Mouse (Mus musculus) myocyte (in vitro differentiated cells): Measurements from ENCODE around the gene Ccdc126. TPM values are rescaled to one million over a fixed set of nuclear protein-coding genes. Genes with fewer than 3 reads are reported as not detected.

ENCODE experiments used
- H3K27me3 ChIP-seq: one replicate; pipeline ENCODE4 v1.6.1; 2011; ENCODE audit not compliant: control insufficient read depth, insufficient read depth, insufficient read length
- H3K36me3 ChIP-seq: one replicate; pipeline ENCODE4 v1.6.1; 2011; ENCODE audit not compliant: control insufficient read depth, insufficient read depth
- H3K4me2 ChIP-seq: one replicate; pipeline ENCODE4 v1.6.1; 2011; ENCODE audit warnings: low read depth, control low read depth
- H3K4me3 ChIP-seq: one replicate; pipeline ENCODE4 v1.5.1; 2011; ENCODE audit warnings: mild to moderate bottlenecking, control low read depth, moderate library complexity
- H3K79me2 ChIP-seq: one replicate; pipeline ENCODE4 v1.6.1; 2011; ENCODE audit not compliant: control insufficient read depth, insufficient read depth
- H3ac ChIP-seq: one replicate; pipeline ENCODE4 v1.6.1; 2011; ENCODE audit not compliant: control insufficient read depth, insufficient read length
- CEBPB ChIP-seq: IDR thresholded peaks from 2 replicates; pipeline ENCODE4 v1.6.1; 2011; ENCODE audit warnings: mild to moderate bottlenecking, moderate library complexity; ENCODE audit not compliant: poor library complexity, insufficient read depth, severe bottlenecking
- E2F4 ChIP-seq: IDR thresholded peaks from one replicate; pipeline ENCODE4 v1.6.1; 2011; ENCODE audit warnings: mild to moderate bottlenecking, control low read depth, moderate library complexity; ENCODE audit not compliant: insufficient read depth
- MAX ChIP-seq: IDR thresholded peaks from one replicate; pipeline ENCODE4 v1.6.1; 2011; ENCODE audit warnings: low read depth, mild to moderate bottlenecking, control low read depth
- MYOD1 ChIP-seq, 3 experiments: IDR thresholded peaks; one replicate each; pipeline ENCODE4 v1.6.1; 2011; ENCODE audit warnings: control low read depth in 2 of 3, low read depth in 2 of 3, mild to moderate bottlenecking in 2 of 3, moderate library complexity in 1 of 3; ENCODE audit not compliant: insufficient read length in 2 of 3, control insufficient read depth in 1 of 3
- MYOG ChIP-seq, 3 experiments: IDR thresholded peaks; one replicate each; pipeline ENCODE4 v1.6.1; 2011; ENCODE audit warnings: control low read depth in 2 of 3, low read depth in 2 of 3, mild to moderate bottlenecking in 2 of 3; ENCODE audit not compliant: insufficient read length in 2 of 3, control insufficient read depth in 1 of 3, insufficient read depth in 1 of 3
- POLR2A ChIP-seq: IDR thresholded peaks from one replicate; pipeline ENCODE4 v1.6.1; 2011; ENCODE audit warnings: low read depth, mild to moderate bottlenecking, control low read depth, moderate library complexity; ENCODE audit not compliant: insufficient read length
- POLR2AphosphoS2 ChIP-seq: IDR thresholded peaks from one replicate; pipeline ENCODE4 v1.6.1; 2011; ENCODE audit warnings: low read depth, control low read depth; ENCODE audit not compliant: insufficient read length
- REST ChIP-seq: IDR thresholded peaks from one replicate; pipeline ENCODE4 v1.6.1; 2011; ENCODE audit warnings: mild to moderate bottlenecking, control low read depth, moderate library complexity; ENCODE audit not compliant: insufficient read depth, insufficient read length
- SRF ChIP-seq: IDR thresholded peaks from one replicate; pipeline ENCODE4 v1.6.1; 2011; ENCODE audit warnings: low read depth; ENCODE audit not compliant: control insufficient read depth, insufficient read length
- TCF12 ChIP-seq: IDR thresholded peaks from one replicate; pipeline ENCODE4 v1.6.1; 2011; ENCODE audit warnings: mild to moderate bottlenecking, control low read depth; ENCODE audit not compliant: poor library complexity, insufficient read depth, severe bottlenecking
- TCF3 ChIP-seq: IDR thresholded peaks from one replicate; pipeline ENCODE4 v1.6.1; 2011; ENCODE audit warnings: low read depth, control low read depth; ENCODE audit not compliant: insufficient read length
- USF1 ChIP-seq: IDR thresholded peaks from one replicate; pipeline ENCODE4 v1.6.1; 2011; ENCODE audit warnings: low read depth, mild to moderate bottlenecking, control low read depth, moderate library complexity
- polyA plus RNA-seq: library from polyadenylated mRNA; unstranded; fragments of >200 nt; fragmentation: generic; extraction: Trizol; gene quantifications from one replicate; pipeline ENCODE4 v1.2.1, GENCODE M21; 2012; ENCODE audit warnings: missing spikeins

The Ccdc126 gene
- polyA plus RNA-seq, 1 experiment: 2.7 TPM

DNA sequence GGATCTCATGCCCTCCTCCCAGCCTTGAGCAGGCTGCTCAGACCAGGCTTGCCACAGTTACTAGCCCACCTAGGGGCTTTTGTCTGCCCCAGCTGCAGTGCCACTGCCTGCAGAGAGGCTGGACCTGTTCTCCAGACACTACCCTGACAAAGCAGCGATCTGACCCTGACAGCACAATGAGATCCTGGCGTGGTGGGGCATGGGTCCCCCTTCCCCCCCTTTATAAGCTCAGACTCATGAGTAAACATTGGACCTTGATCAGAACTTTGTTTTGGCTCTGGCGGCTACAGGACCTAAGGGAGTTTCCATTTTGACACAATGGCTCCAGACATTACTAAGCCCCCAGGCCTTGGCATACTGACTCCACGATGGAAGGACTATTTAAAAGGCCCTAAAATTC lies 45.1 kb upstream of the Ccdc126 start:
- TF ChIP-seq MYOG (IDR thresholded peaks at IDR 0.05; ENCODE audit: control insufficient read depth in 1 of 3, insufficient read depth in 1 of 3, insufficient read length in 2 of 3, low read depth in 2 of 3) (no peak), E2F4 (no peak), REST (no peak), TCF12 (no peak), SRF (no peak), TCF3 (no peak), CEBPB (no peak), POLR2A (no peak), MAX (no peak)
- H3K36me3 ChIP-seq: no peaks in the 10 kb centered on the region
- H3K27me3 ChIP-seq: no peaks in the 10 kb centered on the region
- H3K4me2 ChIP-seq: no peak overlapping the region
- no peak overlapping the region for H3K4me3 ChIP-seq
- no peak overlapping the region for H3ac ChIP-seq
- no peaks in the 10 kb centered on the region for H3K79me2 ChIP-seq

DNA sequence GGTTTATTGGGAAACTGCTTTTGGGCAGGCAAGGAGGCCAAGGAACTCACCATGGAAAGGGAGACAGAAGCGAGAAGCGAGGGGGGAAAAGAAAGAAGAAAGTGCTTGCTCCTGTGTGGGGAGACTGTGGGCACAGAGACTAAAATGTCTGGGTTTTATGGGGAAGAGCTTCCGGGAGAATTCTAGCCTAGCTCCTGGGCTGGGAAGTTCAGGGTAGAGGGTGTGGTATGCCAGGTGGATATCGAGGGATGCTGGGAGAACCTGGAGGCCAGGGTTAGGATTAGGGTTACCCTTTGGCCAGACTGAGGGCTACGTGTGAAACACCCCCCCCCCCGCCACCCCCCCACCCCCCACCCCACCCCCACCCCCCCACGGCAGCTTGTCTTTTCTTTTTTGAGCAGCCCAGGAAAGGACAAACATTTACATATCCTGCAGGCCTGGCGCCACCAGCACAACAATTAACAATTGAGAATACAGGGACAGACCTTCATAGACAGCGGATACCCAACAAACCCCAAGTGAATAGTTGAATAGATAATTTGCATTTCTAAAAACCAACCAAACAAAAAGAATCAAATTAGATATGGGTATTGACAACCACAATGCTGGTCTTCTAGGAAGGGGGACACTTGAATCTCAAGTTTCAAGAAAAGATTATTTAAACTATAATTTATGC lies 44.5 kb upstream of the Ccdc126 start:
- no peaks in the 10 kb centered on the region for H3K79me2 ChIP-seq
- H3K4me3 ChIP-seq: no peak overlapping the region
- H3K36me3 ChIP-seq: no peaks in the 10 kb centered on the region
- no peak overlapping the region for H3K4me2 ChIP-seq
- no peaks in the 10 kb centered on the region for H3K27me3 ChIP-seq
- TF ChIP-seq TCF12 (no peak), POLR2A (no peak), MYOG (IDR thresholded peaks at IDR 0.05; ENCODE audit: control insufficient read depth in 1 of 3, insufficient read depth in 1 of 3, insufficient read length in 2 of 3, low read depth in 2 of 3) (no peak), E2F4 (no peak), MYOD1 (IDR thresholded peaks at IDR 0.05; ENCODE audit: control insufficient read depth in 1 of 3, insufficient read length in 2 of 3, low read depth in 2 of 3) (no peak), TCF3 (no peak)
- no peak overlapping the region for H3ac ChIP-seq

DNA sequence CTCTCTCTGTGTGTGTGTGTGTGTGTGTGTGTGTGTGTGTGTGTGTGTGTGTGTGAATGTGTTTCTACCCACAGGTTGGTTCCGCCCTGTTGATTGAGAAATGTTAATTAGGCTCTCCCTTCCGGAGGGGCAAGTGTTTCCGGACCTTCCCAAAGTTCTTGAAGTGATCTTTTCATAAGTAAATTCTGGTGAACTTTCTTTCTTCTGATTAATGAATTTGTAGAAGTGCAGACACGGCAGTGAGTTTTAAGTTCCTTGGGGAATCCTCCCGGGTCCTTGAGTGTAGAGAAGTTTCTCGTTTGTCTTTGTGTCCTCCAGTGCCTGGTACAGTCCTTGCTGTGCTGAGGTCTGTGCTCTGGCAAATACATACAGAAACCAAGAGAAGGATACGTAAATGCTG lies 43.8 kb upstream of the Ccdc126 start:
- Histone ChIP-seq H3ac (no peak overlapping the region), H3K36me3 (no peaks in the 10 kb centered on the region), H3K79me2 (no peaks in the 10 kb centered on the region), H3K27me3 (no peaks in the 10 kb centered on the region), H3K4me2 (no peak overlapping the region), H3K4me3 (no peak overlapping the region)
- TF ChIP-seq POLR2AphosphoS2 (no peak), USF1 (no peak), POLR2A (no peak), TCF3 (no peak), TCF12 (no peak)

DNA sequence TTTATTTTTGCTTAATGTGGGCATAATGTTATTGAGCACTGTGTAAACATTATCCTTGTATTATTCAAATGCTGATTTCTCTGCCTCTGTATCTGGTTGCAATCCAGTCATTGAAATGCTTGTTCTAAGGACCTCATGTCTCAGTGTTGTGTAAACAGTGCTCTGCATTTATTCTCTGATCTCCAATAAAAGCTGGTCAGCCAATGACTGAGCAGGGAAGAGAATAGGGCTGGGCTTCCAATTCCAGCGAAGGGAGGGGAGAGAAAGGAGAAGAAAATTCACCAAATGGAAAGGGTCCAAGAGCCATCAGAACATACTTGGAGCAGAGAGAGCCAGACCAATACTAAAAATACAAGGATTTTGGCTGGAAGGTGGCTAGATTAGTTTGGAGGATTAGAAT lies 38.1 kb upstream of the Ccdc126 start:
- Histone ChIP-seq H3K27me3 (no peaks in the 10 kb centered on the region), H3K36me3 (no peaks in the 10 kb centered on the region), H3K4me2 (no peak overlapping the region), H3K79me2 (no peaks in the 10 kb centered on the region), H3K4me3 (no peak overlapping the region), H3ac (no peak overlapping the region)
- TF ChIP-seq MAX (no peak), REST (no peak), POLR2AphosphoS2 (no peak), TCF3 (no peak), POLR2A (no peak), MYOD1 (IDR thresholded peaks at IDR 0.05; ENCODE audit: control insufficient read depth in 1 of 3, insufficient read length in 2 of 3, low read depth in 2 of 3) (no peak), USF1 (no peak), E2F4 (no peak), SRF (no peak), TCF12 (no peak), MYOG (IDR thresholded peaks at IDR 0.05; ENCODE audit: control insufficient read depth in 1 of 3, insufficient read depth in 1 of 3, insufficient read length in 2 of 3, low read depth in 2 of 3) (no peak)

DNA sequence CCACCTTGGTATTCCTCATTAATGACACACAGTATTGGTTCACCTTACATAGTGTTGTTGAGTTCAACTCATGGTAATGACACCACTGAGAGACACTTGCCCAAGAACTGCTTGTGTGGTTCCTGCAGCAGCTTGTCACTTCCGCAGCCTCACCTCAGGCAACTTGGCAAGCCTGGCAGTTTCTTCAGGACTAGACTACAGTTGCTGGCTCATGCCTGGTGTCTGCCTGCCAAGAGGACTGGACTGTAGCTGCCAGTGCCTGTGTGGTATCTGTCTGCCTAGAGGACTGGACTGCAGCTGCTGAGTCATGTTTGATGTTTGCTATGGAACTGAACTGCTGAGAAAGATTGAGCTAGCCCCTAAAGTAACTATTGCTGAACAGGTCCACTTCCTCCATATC lies 37.0 kb upstream of the Ccdc126 start:
- Histone ChIP-seq H3K79me2 (no peaks in the 10 kb centered on the region), H3K27me3 (no peaks in the 10 kb centered on the region), H3ac (no peak overlapping the region), H3K4me3 (no peak overlapping the region), H3K36me3 (no peaks in the 10 kb centered on the region), H3K4me2 (no peak overlapping the region)
- TF ChIP-seq MYOD1 (IDR thresholded peaks at IDR 0.05; ENCODE audit: control insufficient read depth in 1 of 3, insufficient read length in 2 of 3, low read depth in 2 of 3): no peak
- no peak for TF ChIP-seq MYOG (IDR thresholded peaks at IDR 0.05; ENCODE audit: control insufficient read depth in 1 of 3, insufficient read depth in 1 of 3, insufficient read length in 2 of 3, low read depth in 2 of 3)
- no peak for TF ChIP-seq TCF3
- no peak for TF ChIP-seq POLR2A
- no peak for TF ChIP-seq CEBPB
- TF ChIP-seq MAX: no peak
- no peak for TF ChIP-seq POLR2AphosphoS2
- no peak for TF ChIP-seq TCF12
- TF ChIP-seq SRF: no peak
- no peak for TF ChIP-seq E2F4
- no peak for TF ChIP-seq USF1
- TF ChIP-seq REST: no peak
